In genomic region chr17:5839549-5840240, GRCm38 (mm10) we compare ENCODE assay signal across 10 mouse cellular contexts. TPM values are rescaled to one million over a fixed set of nuclear protein-coding genes. Genes with fewer than 3 reads are reported as not detected.
DNase-seq lines count a peak whose midpoint lies in the region; ATAC-seq and TF ChIP-seq lines count a peak whose summit lies in the region.
"Had no signal": no experiment of that assay in that cellular context is flagged by ENCODE, and none has a peak within 500 bp of the region (broad histone marks: within the 10 kb centered on the region; RNA-seq: fewer than 3 reads in every experiment).

No protein-coding gene starts in this region.

- H3K9me3 ChIP-seq in heart, embryonic 12.5 days (replicated peaks) = peaks cover 3% of the 10 kb centered on the region; the same call in 1 of the 2 replicates
- H3K9me3 ChIP-seq in heart, embryonic 11.5 days (replicated peaks; ENCODE audit: control insufficient read depth, low read length) = no peaks in the 10 kb centered on the region
- no peaks in the 10 kb centered on the region for H3K9me3 ChIP-seq in midbrain, embryonic 10.5 days (replicated peaks)
- no peaks in the 10 kb centered on the region for H3K9me3 ChIP-seq in midbrain, embryonic 15.5 days
- H3K9me3 ChIP-seq in intestine, postnatal 0 days (ENCODE audit: control insufficient read depth) = no peaks in the 10 kb centered on the region
- H3K9me3 ChIP-seq in stomach, embryonic 15.5 days = no peaks in the 10 kb centered on the region

- no peaks in the 10 kb centered on the region for H3K36me3 ChIP-seq in heart, embryonic 12.5 days
- no peaks in the 10 kb centered on the region for H3K36me3 ChIP-seq in heart, embryonic 11.5 days (ENCODE audit: control insufficient read depth, insufficient read depth, low read length)
- H3K36me3 ChIP-seq in midbrain, embryonic 10.5 days = no peaks in the 10 kb centered on the region
- no peaks in the 10 kb centered on the region for H3K36me3 ChIP-seq in midbrain, embryonic 15.5 days (replicated peaks)
- no peaks in the 10 kb centered on the region for H3K36me3 ChIP-seq in intestine, postnatal 0 days (ENCODE audit: control insufficient read depth, insufficient read depth)
- no peaks in the 10 kb centered on the region for H3K36me3 ChIP-seq in stomach, embryonic 15.5 days

- no peak overlapping the region for H3K4me2 ChIP-seq in heart, embryonic 12.5 days
- H3K4me2 ChIP-seq in heart, embryonic 11.5 days = no peak overlapping the region
- no peak overlapping the region for H3K4me2 ChIP-seq in midbrain, embryonic 15.5 days
- H3K4me2 ChIP-seq in intestine, postnatal 0 days (replicated peaks; ENCODE audit: low read depth) = peak overlapping the region; percentile 77
- peak overlapping the region; percentile 70; the same call in 1 of the 2 replicates for H3K4me2 ChIP-seq in stomach, embryonic 15.5 days

- 65% methylated on average over 5 of the region's 5 CpGs for WGBS in heart, embryonic 12.5 days
- WGBS in heart, embryonic 11.5 days (ENCODE audit: insufficient replicate concordance) = 65% methylated on average over 5 of the region's 5 CpGs
- WGBS in midbrain, embryonic 10.5 days = 87% methylated on average over 5 of the region's 5 CpGs
- WGBS in midbrain, embryonic 15.5 days = 90% methylated on average over 5 of the region's 5 CpGs
- 59% methylated on average over 5 of the region's 5 CpGs for WGBS in intestine, postnatal 0 days
- whole genome bisulfite sequencing in stomach, embryonic 15.5 days = 73% methylated on average over 5 of the region's 5 CpGs

- H3K4me3 ChIP-seq in heart, embryonic 12.5 days = no peak overlapping the region
- H3K4me3 ChIP-seq in heart, embryonic 11.5 days (ENCODE audit: low read depth, low read length) = no peak overlapping the region
- H3K4me3 ChIP-seq in midbrain, embryonic 10.5 days = no peak overlapping the region
- no peak overlapping the region for H3K4me3 ChIP-seq in midbrain, embryonic 15.5 days
- no peak overlapping the region for H3K4me3 ChIP-seq in intestine, postnatal 0 days (ENCODE audit: low read depth, low read length)
- H3K4me3 ChIP-seq in stomach, embryonic 15.5 days (replicated peaks) = no peak overlapping the region

- H3K27ac ChIP-seq in heart, embryonic 12.5 days (ENCODE audit: poor library complexity, severe bottlenecking) = 0 out of 2 replicates have a peak overlapping the region, but pooled peaks have one; percentile 29
- H3K27ac ChIP-seq in heart, embryonic 11.5 days (ENCODE audit: low read depth, low read length) = no peak overlapping the region
- peak overlapping the region; percentile 98; the same call in 1 of the 2 replicates for H3K27ac ChIP-seq in midbrain, embryonic 10.5 days (replicated peaks)
- no peak overlapping the region for H3K27ac ChIP-seq in midbrain, embryonic 15.5 days
- H3K27ac ChIP-seq in intestine, postnatal 0 days (ENCODE audit: low read depth, low read length) = peak overlapping the region; percentile 31; the same call in 1 of the 2 replicates
- no peak overlapping the region for H3K27ac ChIP-seq in stomach, embryonic 15.5 days

- no peak for ATAC-seq in heart, embryonic 12.5 days (ENCODE audit: insufficient number of reproducible peaks, low FRiP score)
- no peak for ATAC-seq in heart, embryonic 11.5 days (replicated peaks; ENCODE audit: insufficient number of reproducible peaks, low FRiP score, low TSS enrichment)
- ATAC-seq in midbrain, embryonic 15.5 days (replicated peaks) = no peak
- no peak for ATAC-seq in intestine, postnatal 0 days
- no peak for ATAC-seq in stomach, embryonic 15.5 days (ENCODE audit: insufficient read depth, low FRiP score, low read depth)
- ATAC-seq: CD4-positive, CD25-positive, alpha-beta regulatory T cell, adult 4 months had no signal

- DNase-seq in midbrain, embryonic 10.5 days (ENCODE audit: low spot score) = no peak
- no peak for DNase-seq in left cerebral cortex, postnatal 10 days (ENCODE audit: extremely low spot score in 1 of 2, low spot score in 2 of 2)
- no peak for DNase-seq in cerebellum, postnatal 10 days
- DNase-seq: cerebellum, adult 11-12 months had no signal

- H3K27me3 ChIP-seq in heart, embryonic 12.5 days (replicated peaks) = no peaks in the 10 kb centered on the region
- no peaks in the 10 kb centered on the region for H3K27me3 ChIP-seq in heart, embryonic 11.5 days (ENCODE audit: control insufficient read depth, insufficient read depth, low read length)
- H3K27me3 ChIP-seq in midbrain, embryonic 10.5 days (ENCODE audit: low read depth, poor library complexity, severe bottlenecking) = no peaks in the 10 kb centered on the region
- peaks cover 4% of the 10 kb centered on the region; the same call in 1 of the 2 replicates for H3K27me3 ChIP-seq in midbrain, embryonic 15.5 days (replicated peaks)
- no peaks in the 10 kb centered on the region for H3K27me3 ChIP-seq in intestine, postnatal 0 days (replicated peaks; ENCODE audit: control insufficient read depth, insufficient read depth, low read length)
- no peaks in the 10 kb centered on the region for H3K27me3 ChIP-seq in stomach, embryonic 15.5 days (replicated peaks)

- no peak overlapping the region for H3K9ac ChIP-seq in heart, embryonic 12.5 days
- no peak overlapping the region for H3K9ac ChIP-seq in heart, embryonic 11.5 days (ENCODE audit: low read depth, low read length)
- no peak overlapping the region for H3K9ac ChIP-seq in midbrain, embryonic 15.5 days
- no peak overlapping the region; the same call in 1 of the 2 replicates for H3K9ac ChIP-seq in intestine, postnatal 0 days (ENCODE audit: low read depth, low read length)
- H3K9ac ChIP-seq in stomach, embryonic 15.5 days = no peak overlapping the region

- intact Hi-C loops in left cerebral cortex, postnatal 10 days (cut with DNase I) = loop anchor here (5.0 kb wide), 1 partner anchor 42 kb away; no protein-coding TSS in a partner anchor

- peaks cover 14% of the 10 kb centered on the region for H3K4me1 ChIP-seq in heart, embryonic 12.5 days (replicated peaks)
- H3K4me1 ChIP-seq in heart, embryonic 11.5 days (ENCODE audit: control insufficient read depth, insufficient read depth, low read length) = peaks cover 9% of the 10 kb centered on the region
- H3K4me1 ChIP-seq in midbrain, embryonic 10.5 days = peaks cover 27% of the 10 kb centered on the region
- peaks cover 17% of the 10 kb centered on the region for H3K4me1 ChIP-seq in midbrain, embryonic 15.5 days
- H3K4me1 ChIP-seq in intestine, postnatal 0 days (replicated peaks; ENCODE audit: control insufficient read depth, insufficient read depth, low read length) = no peaks in the 10 kb centered on the region
- peaks cover 7% of the 10 kb centered on the region for H3K4me1 ChIP-seq in stomach, embryonic 15.5 days

- TF ChIP-seq CTCF in intestine, postnatal 0 days (IDR thresholded peaks at IDR 0.05; ENCODE audit: low read depth) = no peak

RNA-seq across cellular contexts. Expression of gene Snx9, which starts 1.4 kb away (rescaled TPM):
- polyA plus RNA-seq in heart, embryonic 12.5 days (2016; fragmentation: Nextera tagmentation; extraction: Ambion mirVana) = 28.9 and 29.6 TPM in 2 replicates
- polyA plus RNA-seq in heart, embryonic 11.5 days (2014; fragmentation: Nextera tagmentation; extraction: Ambion mirVana) = 26.5 and 26.9 TPM in 2 replicates
- polyA plus RNA-seq in midbrain, embryonic 10.5 days (2016; fragmentation: Nextera tagmentation; extraction: Ambion mirVana) = 14.2 and 15.3 TPM in 2 replicates
- 6.9 and 7.9 TPM in 2 replicates for polyA plus RNA-seq in midbrain, embryonic 15.5 days (2015; fragmentation: Nextera tagmentation; extraction: Ambion mirVana)
- 91.4 and 95.4 TPM in 2 replicates for polyA plus RNA-seq in intestine, postnatal 0 days (2015; fragmentation: Nextera tagmentation; extraction: Ambion mirVana)
- 37.5 and 42.8 TPM in 2 replicates for polyA plus RNA-seq in stomach, embryonic 15.5 days (2015; fragmentation: Nextera tagmentation; extraction: Ambion mirVana)
- 10 to 100 TPM in 1 of 2 experiments, 1 to 10 TPM in 1; 10.0 to 10.9 TPM for total RNA-seq in left cerebral cortex, postnatal 10 days (2021)

Comparison
In these comparisons a context has a peak if more than half of its experiments do, and no peak if none do; other contexts are left out.
1. H3K27ac ChIP-seq: peak in heart, embryonic 12.5 days (single experiment), midbrain, embryonic 10.5 days (single experiment) and intestine, postnatal 0 days (single experiment); none in heart, embryonic 11.5 days (single experiment), midbrain, embryonic 15.5 days (single experiment) and stomach, embryonic 15.5 days (single experiment).
2. H3K4me2 ChIP-seq: peak in intestine, postnatal 0 days (single experiment) and stomach, embryonic 15.5 days (single experiment); none in heart, embryonic 12.5 days (single experiment), heart, embryonic 11.5 days (single experiment) and midbrain, embryonic 15.5 days (single experiment).